Mouse (Mus musculus): Measurements from ENCODE around the gene Meis2. TPM values are rescaled to one million over a fixed set of nuclear protein-coding genes. Genes with fewer than 3 reads are reported as not detected.

Meis2 gene
- polyA plus RNA-seq, 1 experiment from 2014 or later: 53.0 TPM

DNA sequence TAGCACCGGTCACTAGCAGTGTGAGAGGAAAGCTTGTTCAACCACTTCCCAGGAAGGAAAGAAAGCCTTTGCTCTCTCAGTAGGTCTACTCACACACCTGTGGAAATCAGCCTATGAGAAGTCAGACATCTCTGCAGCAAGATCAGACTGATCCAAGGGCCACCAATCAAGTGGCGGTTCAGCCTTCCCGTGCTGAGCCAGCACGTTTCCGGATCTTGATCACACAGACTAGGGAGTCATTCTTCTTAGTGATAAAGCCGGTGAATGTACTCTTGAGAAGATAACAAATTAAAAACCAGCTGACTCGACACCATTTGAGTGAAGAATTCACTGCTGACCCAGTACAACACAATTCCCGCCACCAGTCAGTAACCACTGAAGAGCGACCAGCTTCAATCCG lies 50.1 kb downstream of the Meis2 start:
- H3K9ac ChIP-seq: no peak overlapping the region
- no peak for ATAC-seq (ENCODE audit: insufficient read depth, low FRiP score, low read depth)
- no peaks in the 10 kb centered on the region for H3K36me3 ChIP-seq
- H3K9me3 ChIP-seq: no peaks in the 10 kb centered on the region
- WGBS: 74% methylated on average over 10 of the region's 10 CpGs
- H3K4me2 ChIP-seq: no peak overlapping the region
- H3K27me3 ChIP-seq (replicated peaks): no peaks in the 10 kb centered on the region
- peaks cover 13% of the 10 kb centered on the region for H3K4me1 ChIP-seq
- no peak overlapping the region for H3K27ac ChIP-seq
- H3K4me3 ChIP-seq (replicated peaks): no peak overlapping the region

GRCm38 (mm10) chr2:116010469-116010868 lies 55.2 kb downstream of the Meis2 start:
- ATAC-seq (ENCODE audit: insufficient read depth, low FRiP score, low read depth): no peak
- Histone ChIP-seq H3K36me3 (no peaks in the 10 kb centered on the region), H3K4me2 (no peak overlapping the region), H3K9ac (no peak overlapping the region), H3K27ac (no peak overlapping the region), H3K4me1 (peaks cover 14% of the 10 kb centered on the region), H3K4me3 (replicated peaks) (no peak overlapping the region), H3K9me3 (no peaks in the 10 kb centered on the region), H3K27me3 (replicated peaks) (no peaks in the 10 kb centered on the region)
- WGBS: 31% methylated on average over 6 of the region's 6 CpGs

- Histone ChIP-seq H3K9ac (no peak overlapping the region), H3K9me3 (no peaks in the 10 kb centered on the region), H3K4me2 (no peak overlapping the region), H3K27me3 (replicated peaks) (no peaks in the 10 kb centered on the region), H3K36me3 (no peaks in the 10 kb centered on the region), H3K4me3 (replicated peaks) (no peak overlapping the region), H3K4me1 (peaks cover 14% of the 10 kb centered on the region), H3K27ac (no peak overlapping the region)
- WGBS: 62% methylated on average over 3 of the region's 3 CpGs
- no peak for ATAC-seq (ENCODE audit: insufficient read depth, low FRiP score, low read depth)
Observed at GRCm38 (mm10) chr2:116010061-116010460, 55.6 kb downstream of the Meis2 start.

- H3K9me3 ChIP-seq: no peaks in the 10 kb centered on the region
- no peak overlapping the region for H3K9ac ChIP-seq
- 0 out of 2 replicates have a peak overlapping the region, but pooled peaks have one; percentile 3 for H3K4me3 ChIP-seq (replicated peaks)
- 28% methylated on average over 20 of the region's 20 CpGs for WGBS
- H3K36me3 ChIP-seq: 0 out of 2 replicates have a peak, but pooled peaks cover 3% of the 10 kb centered on the region
- no peaks in the 10 kb centered on the region for H3K27me3 ChIP-seq (replicated peaks)
- no peak for ATAC-seq (ENCODE audit: insufficient read depth, low FRiP score, low read depth)
- H3K27ac ChIP-seq: no peak overlapping the region
- H3K4me2 ChIP-seq: peak overlapping the region; percentile 19; the same call in 1 of the 2 replicates
- peaks cover 14% of the 10 kb centered on the region for H3K4me1 ChIP-seq
Observed at GRCm38 (mm10) chr2:116009097-116009970, 56.3 kb downstream of the Meis2 start.

DNA sequence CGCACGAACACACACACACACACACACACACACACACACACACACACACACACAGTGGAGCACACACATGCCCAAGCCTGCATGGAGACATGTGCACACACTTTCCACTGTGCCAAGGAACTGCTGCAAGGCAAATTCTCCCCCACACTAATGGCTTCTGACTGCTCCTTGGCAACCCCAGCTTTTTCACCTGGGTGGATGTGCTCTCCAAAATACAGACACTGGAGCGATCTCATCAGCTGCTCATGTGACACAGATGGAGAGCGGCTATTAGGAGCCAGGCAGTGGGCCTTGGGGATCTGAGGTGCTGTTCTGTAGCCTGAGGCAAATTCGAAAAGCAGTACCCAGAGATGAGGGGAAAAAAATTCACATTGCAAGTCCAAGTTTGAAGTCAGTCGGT lies 63.3 kb downstream of the Meis2 start:
- H3K9me3 ChIP-seq: no peaks in the 10 kb centered on the region
- H3K4me1 ChIP-seq: peaks cover 14% of the 10 kb centered on the region; the same call in 1 of the 2 replicates
- no peak for ATAC-seq (ENCODE audit: insufficient read depth, low FRiP score, low read depth)
- H3K36me3 ChIP-seq: 0 out of 2 replicates have a peak, but pooled peaks cover 6% of the 10 kb centered on the region
- H3K9ac ChIP-seq: no peak overlapping the region
- no peak overlapping the region for H3K27ac ChIP-seq
- 53% methylated on average over 6 of the region's 6 CpGs for WGBS
- H3K27me3 ChIP-seq (replicated peaks): no peaks in the 10 kb centered on the region
- no peak overlapping the region for H3K4me2 ChIP-seq
- no peak overlapping the region for H3K4me3 ChIP-seq (replicated peaks)

GRCm38 (mm10) chr2:116001352-116002138 lies 64.1 kb downstream of the Meis2 start:
- H3K27ac ChIP-seq: peak overlapping the region; percentile 31; the same call in 1 of the 2 replicates
- no peak overlapping the region for H3K4me2 ChIP-seq
- peaks cover 14% of the 10 kb centered on the region; the same call in 1 of the 2 replicates for H3K4me1 ChIP-seq
- H3K9me3 ChIP-seq: no peaks in the 10 kb centered on the region
- no peak overlapping the region for H3K4me3 ChIP-seq (replicated peaks)
- WGBS: 30% methylated on average over 6 of the region's 6 CpGs
- no peak overlapping the region for H3K9ac ChIP-seq
- no peak; the same call in 1 of the 2 replicates for ATAC-seq (ENCODE audit: insufficient read depth, low FRiP score, low read depth)
- 0 out of 2 replicates have a peak, but pooled peaks cover 6% of the 10 kb centered on the region for H3K36me3 ChIP-seq
- H3K27me3 ChIP-seq (replicated peaks): no peaks in the 10 kb centered on the region

- H3K9me3 ChIP-seq: no peaks in the 10 kb centered on the region
- H3K4me3 ChIP-seq (replicated peaks): no peak overlapping the region
- no peak overlapping the region for H3K27ac ChIP-seq
- no peaks in the 10 kb centered on the region for H3K27me3 ChIP-seq (replicated peaks)
- WGBS: 82% methylated on average over 5 of the region's 5 CpGs
- H3K9ac ChIP-seq: no peak overlapping the region
- ATAC-seq (ENCODE audit: insufficient read depth, low FRiP score, low read depth): no peak
- 0 out of 2 replicates have a peak, but pooled peaks cover 6% of the 10 kb centered on the region for H3K36me3 ChIP-seq
- peaks cover 14% of the 10 kb centered on the region; the same call in 1 of the 2 replicates for H3K4me1 ChIP-seq
- no peak overlapping the region for H3K4me2 ChIP-seq
Observed at GRCm38 (mm10) chr2:116000514-116000913, 65.1 kb downstream of the Meis2 start.

- Histone ChIP-seq H3K36me3 (peaks cover 3% of the 10 kb centered on the region; the same call in 1 of the 2 replicates), H3K9me3 (no peaks in the 10 kb centered on the region), H3K9ac (no peak overlapping the region), H3K4me1 (peaks cover 13% of the 10 kb centered on the region; the same call in 1 of the 2 replicates), H3K4me3 (replicated peaks) (no peak overlapping the region), H3K4me2 (no peak overlapping the region), H3K27ac (no peak overlapping the region), H3K27me3 (replicated peaks) (no peaks in the 10 kb centered on the region)
- ATAC-seq (ENCODE audit: insufficient read depth, low FRiP score, low read depth): no peak
- 79% methylated on average over 5 of the region's 5 CpGs for WGBS
Observed at GRCm38 (mm10) chr2:115998802-115999201, 66.8 kb downstream of the Meis2 start.

- H3K9me3 ChIP-seq: no peaks in the 10 kb centered on the region
- no peak overlapping the region for H3K4me2 ChIP-seq
- no peak for ATAC-seq (ENCODE audit: insufficient read depth, low FRiP score, low read depth)
- no peak overlapping the region for H3K27ac ChIP-seq
- H3K36me3 ChIP-seq: peaks cover 3% of the 10 kb centered on the region; the same call in 1 of the 2 replicates
- no peak overlapping the region for H3K9ac ChIP-seq
- H3K4me1 ChIP-seq: 0 out of 2 replicates have a peak, but pooled peaks cover under 1% of the 10 kb centered on the region
- H3K27me3 ChIP-seq (replicated peaks): no peaks in the 10 kb centered on the region
- no peak overlapping the region for H3K4me3 ChIP-seq (replicated peaks)
- WGBS: 79% methylated on average over 2 of the region's 2 CpGs
Observed at GRCm38 (mm10) chr2:115996438-115996837, 69.2 kb downstream of the Meis2 start.

DNA sequence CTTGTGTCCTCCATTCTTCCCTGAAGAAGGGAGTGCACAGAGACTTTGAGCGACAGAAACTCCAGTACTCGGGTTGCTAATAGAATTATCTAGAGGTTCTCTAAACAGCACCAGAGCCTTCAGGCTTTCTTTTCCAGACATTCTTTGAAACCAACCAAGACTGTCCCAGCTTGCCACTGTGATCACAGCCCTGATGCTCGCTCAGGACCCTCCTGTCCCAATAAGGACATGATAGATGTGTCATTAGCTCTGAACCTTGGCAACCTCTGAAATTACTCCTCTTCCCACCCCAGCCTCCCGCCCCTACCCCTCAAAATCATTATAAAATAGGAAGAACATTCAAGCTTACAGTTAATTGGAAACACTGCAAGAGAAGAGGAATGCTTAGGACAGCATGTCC lies 71.8 kb downstream of the Meis2 start:
- H3K27me3 ChIP-seq (replicated peaks): no peaks in the 10 kb centered on the region
- no peaks in the 10 kb centered on the region; the same call in 1 of the 2 replicates for H3K36me3 ChIP-seq
- no peaks in the 10 kb centered on the region for H3K9me3 ChIP-seq
- H3K4me3 ChIP-seq (replicated peaks): no peak overlapping the region
- WGBS: 82% methylated on average over 4 of the region's 4 CpGs
- no peak for ATAC-seq (ENCODE audit: insufficient read depth, low FRiP score, low read depth)
- H3K4me1 ChIP-seq: no peaks in the 10 kb centered on the region
- no peak overlapping the region for H3K4me2 ChIP-seq
- no peak overlapping the region for H3K9ac ChIP-seq
- H3K27ac ChIP-seq: no peak overlapping the region

DNA sequence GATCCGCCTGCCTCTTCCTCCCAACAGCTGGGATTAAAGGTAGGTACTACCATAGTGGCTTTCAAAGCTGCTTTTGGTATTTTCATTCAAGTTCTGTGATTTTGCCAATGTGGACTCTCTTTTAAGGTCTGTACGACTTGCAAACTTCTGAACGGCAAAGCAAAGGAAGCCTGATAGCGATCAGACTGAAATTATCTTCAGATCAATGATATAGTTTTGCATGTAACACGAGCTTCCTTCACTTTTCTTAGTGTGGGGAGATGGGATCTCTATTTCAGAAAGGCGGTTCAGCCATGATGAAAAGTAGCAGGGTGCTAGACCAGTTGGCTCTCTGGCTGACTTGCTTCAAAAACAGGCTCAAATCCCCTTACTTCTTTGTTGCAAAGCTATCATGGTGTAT lies 76.4 kb downstream of the Meis2 start:
- Histone ChIP-seq H3K4me3 (replicated peaks) (no peak overlapping the region), H3K4me2 (no peak overlapping the region), H3K27me3 (replicated peaks) (no peaks in the 10 kb centered on the region), H3K4me1 (peaks cover 4% of the 10 kb centered on the region; the same call in 1 of the 2 replicates), H3K9me3 (no peaks in the 10 kb centered on the region), H3K27ac (no peak overlapping the region), H3K36me3 (no peaks in the 10 kb centered on the region; the same call in 1 of the 2 replicates), H3K9ac (no peak overlapping the region)
- 92% methylated on average over 6 of the region's 6 CpGs for WGBS
- ATAC-seq (ENCODE audit: insufficient read depth, low FRiP score, low read depth): no peak

Measured in stomach, embryonic 15.5 days (tissue).